Mouse (Mus musculus): Measurements from ENCODE around the gene Erg. TPM values are rescaled to one million over a fixed set of nuclear protein-coding genes. Genes with fewer than 3 reads are reported as not detected.

Erg gene
- polyA plus RNA-seq, 1 experiment from 2014 or later: 0.75 TPM

- no peak overlapping the region for H3K4me3 ChIP-seq (ENCODE audit: low read depth, low read length)
- no peak for ATAC-seq
- no peak overlapping the region for H3K4me2 ChIP-seq (ENCODE audit: low read length)
- no peaks in the 10 kb centered on the region for H3K36me3 ChIP-seq (ENCODE audit: control insufficient read depth, insufficient read depth, low read length)
- H3K27me3 ChIP-seq (replicated peaks; ENCODE audit: control insufficient read depth, insufficient read depth, low read length): no peaks in the 10 kb centered on the region
- no peak overlapping the region for H3K9ac ChIP-seq (ENCODE audit: low read length)
- no peak for DNase-seq (ENCODE audit: low spot score)
- no peaks in the 10 kb centered on the region for H3K9me3 ChIP-seq (replicated peaks; ENCODE audit: control insufficient read depth, low read length)
- H3K4me1 ChIP-seq (ENCODE audit: control insufficient read depth, insufficient read depth, low read length): no peaks in the 10 kb centered on the region
- WGBS: 83% methylated on average over 7 of the region's 7 CpGs
- no peak overlapping the region for H3K27ac ChIP-seq (ENCODE audit: low read depth, low read length)
Measured at GRCm38 (mm10) chr16:95461941-95462340, 124.5 kb downstream of the Erg start.

- Histone ChIP-seq H3K36me3 (ENCODE audit: control insufficient read depth, insufficient read depth, low read length) (no peaks in the 10 kb centered on the region), H3K4me2 (ENCODE audit: low read length) (no peak overlapping the region), H3K27ac (ENCODE audit: low read depth, low read length) (no peak overlapping the region), H3K27me3 (replicated peaks; ENCODE audit: control insufficient read depth, insufficient read depth, low read length) (no peaks in the 10 kb centered on the region), H3K4me1 (ENCODE audit: control insufficient read depth, insufficient read depth, low read length) (no peaks in the 10 kb centered on the region), H3K9me3 (replicated peaks; ENCODE audit: control insufficient read depth, low read length) (no peaks in the 10 kb centered on the region), H3K9ac (ENCODE audit: low read length) (no peak overlapping the region), H3K4me3 (ENCODE audit: low read depth, low read length) (no peak overlapping the region)
- 71% methylated on average over 2 of the region's 2 CpGs for WGBS
- ATAC-seq (no peak), DNase-seq (ENCODE audit: low spot score) (no peak)
Measured at GRCm38 (mm10) chr16:95460336-95460735, 126.1 kb downstream of the Erg start.

DNA sequence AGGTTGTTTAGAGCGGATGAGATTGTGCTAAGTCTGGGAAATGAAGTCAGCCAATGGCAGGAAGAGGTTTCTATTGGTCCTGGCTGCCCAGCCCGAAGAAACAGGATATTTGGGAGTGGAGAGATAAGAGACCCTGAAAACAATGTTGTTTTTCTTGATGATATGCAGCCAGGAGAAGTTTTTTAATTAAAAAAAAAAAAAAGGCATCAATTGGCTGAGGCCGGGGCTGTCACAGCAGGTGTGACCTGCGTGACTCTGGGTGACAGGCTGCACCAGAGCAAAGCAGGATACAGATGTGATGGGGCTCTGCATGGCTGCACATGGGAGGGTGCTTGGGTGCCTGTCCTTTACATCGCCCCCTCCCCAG, 127.1 kb downstream of the Erg start:
- Histone ChIP-seq H3K9ac (ENCODE audit: low read length) (no peak overlapping the region), H3K36me3 (ENCODE audit: control insufficient read depth, insufficient read depth, low read length) (no peaks in the 10 kb centered on the region), H3K4me1 (ENCODE audit: control insufficient read depth, insufficient read depth, low read length) (no peaks in the 10 kb centered on the region), H3K27ac (ENCODE audit: low read depth, low read length) (no peak overlapping the region), H3K4me3 (ENCODE audit: low read depth, low read length) (no peak overlapping the region), H3K4me2 (ENCODE audit: low read length) (no peak overlapping the region), H3K27me3 (replicated peaks; ENCODE audit: control insufficient read depth, insufficient read depth, low read length) (no peaks in the 10 kb centered on the region), H3K9me3 (replicated peaks; ENCODE audit: control insufficient read depth, low read length) (no peaks in the 10 kb centered on the region)
- ATAC-seq (no peak), DNase-seq (ENCODE audit: low spot score) (no peak)
- WGBS: 82% methylated on average over 5 of the region's 5 CpGs

DNA sequence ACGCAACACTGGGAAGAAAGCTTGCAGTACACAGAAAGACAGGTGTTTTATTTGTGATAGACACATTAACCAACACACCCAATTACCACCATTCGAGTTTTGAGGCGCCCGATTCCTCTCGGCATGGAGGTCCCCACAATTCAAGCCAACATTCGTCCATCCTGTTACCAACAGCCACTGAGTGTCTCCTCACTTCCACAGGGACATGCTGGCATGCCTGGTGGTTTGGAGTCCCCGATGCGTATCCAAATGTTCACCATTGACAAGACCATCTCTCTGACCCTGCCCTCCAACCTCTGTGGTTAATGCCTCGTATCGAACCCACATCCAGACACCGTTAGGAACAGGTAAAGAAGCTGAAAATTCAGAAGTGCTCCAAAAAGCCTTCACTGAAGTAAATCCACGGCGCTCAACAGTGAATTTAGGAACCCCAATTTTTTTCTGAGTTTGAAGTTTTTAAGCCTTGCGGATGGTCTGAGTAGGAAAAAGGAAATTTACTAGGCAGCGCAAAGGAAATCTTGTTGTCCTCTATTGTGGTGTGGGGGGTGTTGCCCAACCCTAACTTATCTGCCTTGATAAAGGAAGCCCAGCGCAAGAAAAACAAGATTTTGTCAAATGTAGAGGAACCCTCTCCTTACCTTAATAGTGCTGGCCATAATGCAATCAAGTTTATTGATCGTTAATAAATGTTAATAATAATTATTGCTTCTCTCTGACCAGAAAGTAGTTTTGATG, 127.6 kb downstream of the Erg start:
- Histone ChIP-seq H3K4me1 (ENCODE audit: control insufficient read depth, insufficient read depth, low read length) (no peaks in the 10 kb centered on the region), H3K27ac (ENCODE audit: low read depth, low read length) (no peak overlapping the region), H3K27me3 (replicated peaks; ENCODE audit: control insufficient read depth, insufficient read depth, low read length) (no peaks in the 10 kb centered on the region), H3K9ac (ENCODE audit: low read length) (no peak overlapping the region), H3K4me3 (ENCODE audit: low read depth, low read length) (no peak overlapping the region), H3K36me3 (ENCODE audit: control insufficient read depth, insufficient read depth, low read length) (no peaks in the 10 kb centered on the region), H3K4me2 (ENCODE audit: low read length) (no peak overlapping the region), H3K9me3 (replicated peaks; ENCODE audit: control insufficient read depth, low read length) (no peaks in the 10 kb centered on the region)
- no peak for DNase-seq (ENCODE audit: low spot score)
- 93% methylated on average over 17 of the region's 17 CpGs for WGBS
- ATAC-seq: no peak

DNA sequence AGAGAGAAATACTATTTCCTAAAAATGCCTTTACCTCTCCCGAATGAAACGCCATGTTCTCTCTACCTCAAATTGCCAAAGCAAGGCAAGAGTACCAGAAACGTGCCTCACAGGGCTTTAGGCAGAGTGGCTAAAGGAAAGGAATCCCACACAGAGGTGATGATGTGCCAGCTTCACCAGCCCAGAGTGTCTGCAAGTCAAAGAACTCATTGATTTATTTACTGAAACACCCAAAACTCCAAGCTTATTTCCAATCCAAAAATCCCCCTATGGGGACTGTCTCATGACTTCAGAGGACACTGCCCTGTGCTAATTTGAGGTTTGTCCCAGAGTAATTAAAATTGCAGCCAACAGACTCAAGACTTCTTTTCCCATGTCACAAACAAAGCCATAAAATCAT, 129.4 kb downstream of the Erg start:
- Histone ChIP-seq H3K27me3 (replicated peaks; ENCODE audit: control insufficient read depth, insufficient read depth, low read length) (no peaks in the 10 kb centered on the region), H3K36me3 (ENCODE audit: control insufficient read depth, insufficient read depth, low read length) (no peaks in the 10 kb centered on the region), H3K4me3 (ENCODE audit: low read depth, low read length) (no peak overlapping the region), H3K27ac (ENCODE audit: low read depth, low read length) (no peak overlapping the region), H3K4me1 (ENCODE audit: control insufficient read depth, insufficient read depth, low read length) (no peaks in the 10 kb centered on the region), H3K4me2 (ENCODE audit: low read length) (no peak overlapping the region), H3K9ac (ENCODE audit: low read length) (no peak overlapping the region), H3K9me3 (replicated peaks; ENCODE audit: control insufficient read depth, low read length) (no peaks in the 10 kb centered on the region)
- no peak for DNase-seq (ENCODE audit: low spot score)
- no peak for ATAC-seq
- 89% methylated on average over 3 of the region's 3 CpGs for WGBS

- Histone ChIP-seq H3K36me3 (ENCODE audit: control insufficient read depth, insufficient read depth, low read length) (no peaks in the 10 kb centered on the region), H3K27me3 (replicated peaks; ENCODE audit: control insufficient read depth, insufficient read depth, low read length) (no peaks in the 10 kb centered on the region), H3K9ac (ENCODE audit: low read length) (no peak overlapping the region), H3K9me3 (replicated peaks; ENCODE audit: control insufficient read depth, low read length) (no peaks in the 10 kb centered on the region), H3K27ac (ENCODE audit: low read depth, low read length) (no peak overlapping the region), H3K4me2 (ENCODE audit: low read length) (no peak overlapping the region), H3K4me1 (ENCODE audit: control insufficient read depth, insufficient read depth, low read length) (no peaks in the 10 kb centered on the region), H3K4me3 (ENCODE audit: low read depth, low read length) (no peak overlapping the region)
- ATAC-seq (no peak), DNase-seq (ENCODE audit: low spot score) (no peak)
- WGBS: 93% methylated on average over 8 of the region's 8 CpGs
Measured at GRCm38 (mm10) chr16:95455896-95456295, 130.5 kb downstream of the Erg start.

- 94% methylated on average over 5 of the region's 5 CpGs for WGBS
- Histone ChIP-seq H3K4me3 (ENCODE audit: low read depth, low read length) (no peak overlapping the region), H3K27ac (ENCODE audit: low read depth, low read length) (no peak overlapping the region), H3K9me3 (replicated peaks; ENCODE audit: control insufficient read depth, low read length) (no peaks in the 10 kb centered on the region), H3K4me2 (ENCODE audit: low read length) (no peak overlapping the region), H3K4me1 (ENCODE audit: control insufficient read depth, insufficient read depth, low read length) (no peaks in the 10 kb centered on the region), H3K36me3 (ENCODE audit: control insufficient read depth, insufficient read depth, low read length) (no peaks in the 10 kb centered on the region), H3K27me3 (replicated peaks; ENCODE audit: control insufficient read depth, insufficient read depth, low read length) (no peaks in the 10 kb centered on the region), H3K9ac (ENCODE audit: low read length) (no peak overlapping the region)
- ATAC-seq: no peak
- DNase-seq (ENCODE audit: low spot score): no peak
Measured at GRCm38 (mm10) chr16:95455461-95455860, 130.9 kb downstream of the Erg start.

DNA sequence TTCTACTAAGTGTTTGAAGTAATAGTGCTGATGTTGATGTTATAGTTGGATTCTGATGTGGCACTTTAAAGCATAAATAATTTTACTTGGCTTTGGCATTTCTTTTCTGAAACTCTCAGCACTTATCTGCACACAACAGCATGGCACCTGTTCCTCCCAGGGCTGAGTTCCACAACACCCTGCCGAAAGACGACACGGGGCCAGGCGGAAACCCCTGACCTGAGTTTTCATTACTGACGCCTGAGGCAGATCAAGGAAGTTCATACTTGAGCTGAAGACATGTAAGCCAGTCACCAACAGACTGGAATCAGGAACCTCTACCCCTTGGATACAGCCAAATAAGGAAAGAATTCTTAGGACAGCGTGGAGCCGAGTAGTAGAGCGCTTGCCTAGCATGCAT, 134.0 kb downstream of the Erg start:
- Histone ChIP-seq H3K36me3 (ENCODE audit: control insufficient read depth, insufficient read depth, low read length) (no peaks in the 10 kb centered on the region), H3K27me3 (replicated peaks; ENCODE audit: control insufficient read depth, insufficient read depth, low read length) (no peaks in the 10 kb centered on the region), H3K27ac (ENCODE audit: low read depth, low read length) (no peak overlapping the region), H3K9me3 (replicated peaks; ENCODE audit: control insufficient read depth, low read length) (no peaks in the 10 kb centered on the region), H3K4me1 (ENCODE audit: control insufficient read depth, insufficient read depth, low read length) (no peaks in the 10 kb centered on the region), H3K9ac (ENCODE audit: low read length) (no peak overlapping the region), H3K4me2 (ENCODE audit: low read length) (no peak overlapping the region), H3K4me3 (ENCODE audit: low read depth, low read length) (no peak overlapping the region)
- DNase-seq (ENCODE audit: low spot score) (no peak), ATAC-seq (no peak)
- WGBS: 89% methylated on average over 8 of the region's 8 CpGs

DNA sequence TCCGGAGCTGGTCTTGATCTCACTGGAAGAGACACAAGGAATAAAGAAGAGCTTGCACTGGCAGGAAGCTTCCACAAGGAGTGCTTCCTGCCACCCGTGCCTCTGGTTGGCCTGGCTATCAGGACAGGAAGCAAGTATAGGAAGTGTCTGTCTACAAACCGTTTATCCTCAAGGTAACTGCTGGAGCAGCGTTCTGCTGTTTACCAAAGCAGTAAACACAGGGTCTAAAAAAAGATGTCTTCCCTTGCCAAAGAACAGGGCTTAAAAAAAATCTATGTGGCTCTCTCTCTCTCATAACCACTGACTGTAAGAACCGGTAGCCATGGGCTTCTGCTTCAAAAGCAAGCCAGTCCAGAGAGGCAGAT, 137.1 kb downstream of the Erg start:
- Histone ChIP-seq H3K9me3 (replicated peaks; ENCODE audit: control insufficient read depth, low read length) (no peaks in the 10 kb centered on the region), H3K4me1 (ENCODE audit: control insufficient read depth, insufficient read depth, low read length) (no peaks in the 10 kb centered on the region), H3K4me3 (ENCODE audit: low read depth, low read length) (no peak overlapping the region), H3K4me2 (ENCODE audit: low read length) (no peak overlapping the region), H3K27me3 (replicated peaks; ENCODE audit: control insufficient read depth, insufficient read depth, low read length) (no peaks in the 10 kb centered on the region), H3K9ac (ENCODE audit: low read length) (no peak overlapping the region), H3K36me3 (ENCODE audit: control insufficient read depth, insufficient read depth, low read length) (no peaks in the 10 kb centered on the region), H3K27ac (ENCODE audit: low read depth, low read length) (no peak overlapping the region)
- DNase-seq (ENCODE audit: low spot score) (no peak), ATAC-seq (no peak)
- 80% methylated on average over 5 of the region's 5 CpGs for WGBS

Data from forebrain, embryonic 14.5 days (tissue).